Mouse (Mus musculus): ENCODE data around the gene Spon2. TPM values are rescaled to one million over a fixed set of nuclear protein-coding genes. Genes with fewer than 3 reads are reported as not detected.
A peak's percentile ranks its signal among the peaks of the same experiment; 100 is the strongest.

The Spon2 gene
- polyA plus RNA-seq, 1 experiment = 0.28 TPM

- Histone ChIP-seq H3K27ac (ENCODE audit: control insufficient read depth, insufficient read depth, low read depth, low read length) (no peak overlapping the region), H3K36me3 (ENCODE audit: control insufficient read depth, insufficient read depth, low read length) (no peaks in the 10 kb centered on the region), H3K4me1 (ENCODE audit: control insufficient read depth, insufficient read depth, low read length) (no peaks in the 10 kb centered on the region), H3K27me3 (ENCODE audit: control insufficient read depth, insufficient read depth, low read length) (no peaks in the 10 kb centered on the region), H3K4me3 (ENCODE audit: control insufficient read depth, low read depth, low read length) (no peak overlapping the region)
- TF ChIP-seq POLR2A (IDR thresholded peaks at IDR 0.05; ENCODE audit: control insufficient read depth, low read depth, low read length) (no peak), CTCF (IDR thresholded peaks at IDR 0.05; ENCODE audit: control insufficient read depth, insufficient read depth, insufficient replicate concordance, low read depth, low read length) (no peak)
These were observed 14.0 kb downstream of the Spon2 start for GRCm38 (mm10) chr5:33204284-33204683.

- Histone ChIP-seq H3K27me3 (ENCODE audit: control insufficient read depth, insufficient read depth, low read length) (no peaks in the 10 kb centered on the region), H3K27ac (ENCODE audit: control insufficient read depth, insufficient read depth, low read depth, low read length) (no peak overlapping the region), H3K4me3 (ENCODE audit: control insufficient read depth, low read depth, low read length) (no peak overlapping the region)
These were observed 14.5 kb downstream of the Spon2 start for GRCm38 (mm10) chr5:33203691-33204242.

GRCm38 (mm10) chr5:33203171-33203565 lies 15.1 kb downstream of the Spon2 start:
- H3K4me3 ChIP-seq (ENCODE audit: control insufficient read depth, low read depth, low read length) = no peak overlapping the region
- no peaks in the 10 kb centered on the region for H3K27me3 ChIP-seq (ENCODE audit: control insufficient read depth, insufficient read depth, low read length)
- no peaks in the 10 kb centered on the region for H3K36me3 ChIP-seq (ENCODE audit: control insufficient read depth, insufficient read depth, low read length)
- H3K4me1 ChIP-seq (ENCODE audit: control insufficient read depth, insufficient read depth, low read length) = no peaks in the 10 kb centered on the region
- no peak for TF ChIP-seq CTCF (IDR thresholded peaks at IDR 0.05; ENCODE audit: control insufficient read depth, insufficient read depth, insufficient replicate concordance, low read depth, low read length)
- TF ChIP-seq POLR2A (IDR thresholded peaks at IDR 0.05; ENCODE audit: control insufficient read depth, low read depth, low read length) = no peak
- H3K27ac ChIP-seq (ENCODE audit: control insufficient read depth, insufficient read depth, low read depth, low read length) = no peak overlapping the region

More at GRCm38 (mm10) chr5:33203691-33204242, 14.5 kb downstream of the Spon2 start:
- Histone ChIP-seq H3K36me3 (ENCODE audit: control insufficient read depth, insufficient read depth, low read length) (no peaks in the 10 kb centered on the region), H3K4me1 (ENCODE audit: control insufficient read depth, insufficient read depth, low read length) (no peaks in the 10 kb centered on the region)
- no peak for TF ChIP-seq POLR2A (IDR thresholded peaks at IDR 0.05; ENCODE audit: control insufficient read depth, low read depth, low read length)
- peak; percentile 94; the same call in 1 of the 2 replicates for TF ChIP-seq CTCF (IDR thresholded peaks at IDR 0.05; ENCODE audit: control insufficient read depth, insufficient read depth, insufficient replicate concordance, low read depth, low read length)

GRCm38 (mm10) chr5:33202516-33203170 lies 15.6 kb downstream of the Spon2 start:
- H3K4me3 ChIP-seq (ENCODE audit: control insufficient read depth, low read depth, low read length) = no peak overlapping the region
- no peaks in the 10 kb centered on the region for H3K36me3 ChIP-seq (ENCODE audit: control insufficient read depth, insufficient read depth, low read length)
- no peaks in the 10 kb centered on the region for H3K27me3 ChIP-seq (ENCODE audit: control insufficient read depth, insufficient read depth, low read length)
- no peaks in the 10 kb centered on the region for H3K4me1 ChIP-seq (ENCODE audit: control insufficient read depth, insufficient read depth, low read length)
- H3K27ac ChIP-seq (ENCODE audit: control insufficient read depth, insufficient read depth, low read depth, low read length) = no peak overlapping the region
- TF ChIP-seq POLR2A (IDR thresholded peaks at IDR 0.05; ENCODE audit: control insufficient read depth, low read depth, low read length) (no peak), CTCF (IDR thresholded peaks at IDR 0.05; ENCODE audit: control insufficient read depth, insufficient read depth, insufficient replicate concordance, low read depth, low read length) (no peak)

GRCm38 (mm10) chr5:33201697-33202096 lies 16.6 kb downstream of the Spon2 start:
- Histone ChIP-seq H3K36me3 (ENCODE audit: control insufficient read depth, insufficient read depth, low read length) (no peaks in the 10 kb centered on the region), H3K27me3 (ENCODE audit: control insufficient read depth, insufficient read depth, low read length) (no peaks in the 10 kb centered on the region), H3K27ac (ENCODE audit: control insufficient read depth, insufficient read depth, low read depth, low read length) (no peak overlapping the region), H3K4me3 (ENCODE audit: control insufficient read depth, low read depth, low read length) (no peak overlapping the region), H3K4me1 (ENCODE audit: control insufficient read depth, insufficient read depth, low read length) (no peaks in the 10 kb centered on the region)
- TF ChIP-seq POLR2A (IDR thresholded peaks at IDR 0.05; ENCODE audit: control insufficient read depth, low read depth, low read length) (no peak), CTCF (IDR thresholded peaks at IDR 0.05; ENCODE audit: control insufficient read depth, insufficient read depth, insufficient replicate concordance, low read depth, low read length) (no peak)

GRCm38 (mm10) chr5:33200071-33200470 lies 18.2 kb downstream of the Spon2 start:
- no peaks in the 10 kb centered on the region for H3K4me1 ChIP-seq (ENCODE audit: control insufficient read depth, insufficient read depth, low read length)
- H3K4me3 ChIP-seq (ENCODE audit: control insufficient read depth, low read depth, low read length) = no peak overlapping the region
- no peak for TF ChIP-seq POLR2A (IDR thresholded peaks at IDR 0.05; ENCODE audit: control insufficient read depth, low read depth, low read length)
- TF ChIP-seq CTCF (IDR thresholded peaks at IDR 0.05; ENCODE audit: control insufficient read depth, insufficient read depth, insufficient replicate concordance, low read depth, low read length) = no peak
- no peaks in the 10 kb centered on the region for H3K27me3 ChIP-seq (ENCODE audit: control insufficient read depth, insufficient read depth, low read length)
- H3K27ac ChIP-seq (ENCODE audit: control insufficient read depth, insufficient read depth, low read depth, low read length) = no peak overlapping the region
- no peaks in the 10 kb centered on the region for H3K36me3 ChIP-seq (ENCODE audit: control insufficient read depth, insufficient read depth, low read length)

- Histone ChIP-seq H3K4me3 (ENCODE audit: control insufficient read depth, low read depth, low read length) (no peak overlapping the region), H3K4me1 (ENCODE audit: control insufficient read depth, insufficient read depth, low read length) (no peaks in the 10 kb centered on the region), H3K27ac (ENCODE audit: control insufficient read depth, insufficient read depth, low read depth, low read length) (no peak overlapping the region), H3K27me3 (ENCODE audit: control insufficient read depth, insufficient read depth, low read length) (no peaks in the 10 kb centered on the region), H3K36me3 (ENCODE audit: control insufficient read depth, insufficient read depth, low read length) (no peaks in the 10 kb centered on the region)
- TF ChIP-seq CTCF (IDR thresholded peaks at IDR 0.05; ENCODE audit: control insufficient read depth, insufficient read depth, insufficient replicate concordance, low read depth, low read length) = no peak
- no peak for TF ChIP-seq POLR2A (IDR thresholded peaks at IDR 0.05; ENCODE audit: control insufficient read depth, low read depth, low read length)
These were observed 22.9 kb downstream of the Spon2 start for GRCm38 (mm10) chr5:33195246-33195852.
